Mouse (Mus musculus) spleen, postnatal 4 days (tissue): Measurements from ENCODE around the gene Brip1.

Experiments used
- DNase-seq, 2 experiments: peaks; one replicate each; pipeline ENCODE4 v3.0.0; 2022; ENCODE audit warnings: low spot score in 2 of 2

Brip1 gene

DNA sequence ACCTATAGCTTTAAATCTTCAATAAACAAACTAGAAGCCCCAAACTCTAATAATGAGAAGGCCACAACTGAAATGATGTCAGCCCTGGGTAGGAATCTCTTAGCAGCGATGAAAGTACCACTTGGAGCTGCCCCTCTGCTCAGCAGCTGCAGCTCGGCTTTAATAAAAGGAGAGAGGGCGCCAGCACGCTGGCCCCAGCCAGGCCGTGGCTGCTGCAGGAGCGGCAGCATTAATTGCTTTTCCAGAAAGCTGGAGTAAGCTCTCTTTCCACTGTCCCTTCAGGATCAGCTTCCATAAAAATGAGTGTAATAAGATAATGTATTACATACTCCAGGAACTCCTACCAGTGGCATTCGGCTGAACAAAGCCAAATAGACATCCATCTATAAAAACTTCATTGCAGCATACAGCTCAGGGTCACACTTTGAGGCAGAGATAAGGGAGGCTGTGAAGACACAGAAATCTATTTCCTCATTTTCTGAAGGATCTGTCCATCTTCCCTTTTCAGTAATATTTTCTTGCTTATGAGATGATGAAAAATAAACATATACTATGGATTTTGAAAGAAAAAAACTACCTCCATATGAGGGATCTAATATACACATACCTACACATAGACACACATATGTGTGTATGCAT is 174.3 kb downstream of the Brip1 start:
- DNase-seq = no peak

DNA sequence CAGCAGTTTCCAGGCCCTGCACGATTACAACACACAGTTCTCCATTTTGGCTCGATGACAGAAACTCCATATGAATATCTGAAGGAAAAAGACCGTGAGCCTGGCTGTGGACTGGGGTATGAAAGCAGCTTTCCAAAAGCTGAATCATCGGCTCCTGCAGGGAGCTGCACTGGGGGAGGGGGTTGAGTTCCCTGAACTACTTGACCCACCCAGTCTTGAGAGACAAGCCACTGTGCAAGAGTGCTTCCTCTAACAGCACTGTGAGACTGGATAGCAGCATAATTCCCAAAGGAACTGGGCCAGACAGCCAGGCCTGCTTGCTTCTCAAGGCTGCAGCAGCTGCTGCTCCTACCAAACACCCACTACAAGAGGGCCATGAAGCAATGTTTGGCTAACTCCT is 178.6 kb downstream of the Brip1 start:
- DNase-seq = no peak

DNA sequence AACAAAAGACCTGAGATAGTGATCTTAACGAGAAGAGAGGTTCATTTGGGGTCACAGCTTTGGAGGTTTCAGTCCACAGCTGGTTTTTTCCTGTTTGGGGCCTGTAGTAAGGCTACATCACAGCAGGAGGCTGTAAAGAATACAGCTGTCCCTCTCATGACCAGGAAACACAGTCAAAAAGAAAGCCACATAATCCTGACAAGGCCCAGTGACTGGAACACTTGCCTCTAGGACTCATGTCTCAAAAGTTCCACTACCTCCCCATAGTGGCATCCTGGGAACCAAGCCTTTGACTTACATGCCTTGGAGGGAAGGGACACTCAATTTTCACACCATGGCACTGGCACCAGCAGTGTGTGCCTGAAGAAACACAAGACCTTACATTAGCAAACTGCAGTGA is 181.0 kb downstream of the Brip1 start:
- no peak for DNase-seq

DNA sequence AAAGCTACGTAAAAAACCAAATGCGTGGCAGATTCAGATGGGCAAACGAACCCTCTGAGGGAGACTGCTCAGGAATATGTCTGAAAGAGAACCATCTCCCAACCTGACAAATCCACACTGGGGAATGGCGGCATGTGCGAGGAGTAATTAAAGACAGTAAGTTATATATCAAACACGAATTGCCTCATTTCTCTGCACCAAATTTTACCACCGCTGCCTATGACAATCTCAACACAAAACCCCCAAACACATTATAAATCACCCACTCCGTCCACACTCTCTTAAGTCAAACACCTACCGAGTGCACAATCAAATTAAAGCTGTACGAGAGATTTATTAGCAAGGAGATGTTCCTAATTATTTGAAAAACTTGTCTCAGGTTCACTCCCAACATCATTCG is 184.8 kb downstream of the Brip1 start:
- no peak for DNase-seq

DNA sequence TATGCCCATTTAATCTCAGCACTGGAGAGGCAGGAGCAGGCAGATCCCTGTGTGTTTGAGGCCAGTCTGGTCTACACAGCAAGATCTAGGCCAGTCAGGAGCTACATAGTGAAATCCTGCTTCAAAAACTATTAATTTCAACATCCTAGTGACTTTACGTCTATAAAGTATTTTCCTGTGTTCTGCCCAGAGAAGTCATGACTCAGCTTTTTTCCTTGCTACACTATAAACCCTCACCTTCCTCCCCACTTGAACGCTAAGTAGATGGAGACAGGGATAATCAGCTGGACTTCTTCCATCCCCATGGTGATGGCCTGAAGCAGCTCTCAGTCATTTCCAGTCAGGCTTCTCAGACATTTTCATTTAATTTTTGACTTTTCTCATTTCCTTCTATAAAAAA is 187.9 kb downstream of the Brip1 start:
- DNase-seq = no peak

DNA sequence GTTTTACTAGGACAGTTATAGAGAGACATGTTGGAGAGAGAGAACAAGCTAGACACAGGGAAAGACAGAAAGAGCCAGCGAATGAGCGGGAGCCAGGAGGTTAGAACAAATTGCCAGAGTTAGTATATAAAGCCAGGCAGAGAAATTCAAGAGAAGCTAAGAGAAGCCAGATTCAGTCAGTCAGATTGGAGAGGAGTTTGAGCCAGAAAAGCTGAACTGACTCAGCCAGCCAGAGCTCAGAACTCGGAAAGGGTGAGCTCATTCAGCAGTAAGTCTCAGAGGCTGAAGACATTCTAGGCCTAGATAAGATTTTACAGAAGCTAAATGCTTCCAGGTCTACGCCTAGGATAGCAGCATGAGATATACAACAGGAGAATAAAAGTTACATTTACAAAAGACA is 190.5 kb downstream of the Brip1 start:
- no peak for DNase-seq

DNA sequence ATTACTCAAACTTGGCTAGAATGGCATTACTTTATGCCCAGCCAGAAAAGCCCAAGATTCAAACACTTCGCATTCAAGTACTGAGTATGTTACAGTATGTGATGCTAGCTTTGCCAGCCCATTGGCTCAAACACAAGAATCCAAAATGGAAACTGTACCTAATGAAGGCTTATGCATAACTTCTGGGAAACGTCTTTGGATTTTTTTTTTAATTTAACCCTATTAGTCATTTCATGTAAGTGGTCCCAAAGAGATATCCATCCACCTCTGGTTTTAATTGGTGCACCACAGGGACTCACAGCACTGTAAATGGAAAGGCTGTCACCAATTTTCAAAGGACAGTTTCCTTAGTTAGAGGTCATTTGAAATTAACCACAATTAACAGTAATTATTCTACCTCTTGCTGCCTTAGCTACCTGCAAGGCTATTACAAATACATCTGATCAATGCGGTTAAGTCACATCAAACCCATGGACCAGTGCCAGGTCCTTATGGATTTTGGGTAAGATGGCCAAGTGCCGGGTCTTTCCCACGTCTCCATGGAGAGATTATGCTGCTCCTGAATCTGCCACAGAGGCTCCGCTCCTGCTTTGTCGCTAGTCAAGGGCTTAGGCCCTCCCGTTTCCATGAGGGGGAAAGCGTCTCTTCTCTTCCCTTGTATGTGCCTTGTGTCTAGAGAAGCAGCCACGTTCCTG is 192.6 kb downstream of the Brip1 start:
- no peak for DNase-seq
